Mouse (Mus musculus) hindbrain, embryonic 10.5 days (tissue): ENCODE results near the gene Gm7102. TPM values are rescaled to one million over a fixed set of nuclear protein-coding genes. Genes with fewer than 3 reads are reported as not detected.

ENCODE experiments used
- DNase-seq: peaks from one replicate; pipeline ENCODE4 v3.0.0-alpha.2; 2017; ENCODE audit warnings: low spot score
- H3K27ac ChIP-seq: fragments of 300-500 bp; sonication (generic); 2 replicates; pipeline ENCODE4 v1.5.1; 2016; ENCODE audit warnings: mild to moderate bottlenecking, moderate library complexity
- H3K27me3 ChIP-seq: fragments of 300-500 bp; sonication (generic); 2 replicates; pipeline ENCODE4 v1.6.1; 2016; ENCODE audit warnings: mild to moderate bottlenecking; ENCODE audit not compliant: poor library complexity, insufficient read depth, severe bottlenecking
- H3K36me3 ChIP-seq: fragments of 300-500 bp; sonication (generic); 2 replicates; pipeline ENCODE4 v1.6.1; 2016; ENCODE audit warnings: mild to moderate bottlenecking, moderate library complexity
- H3K4me1 ChIP-seq: fragments of 300-500 bp; sonication (generic); replicated peaks from 2 replicates; pipeline ENCODE4 v1.6.1; 2016; ENCODE audit warnings: mild to moderate bottlenecking
- H3K4me3 ChIP-seq: fragments of 300-500 bp; sonication (generic); 2 replicates; pipeline ENCODE4 v1.5.1; 2016; ENCODE audit warnings: mild to moderate bottlenecking, moderate library complexity
- H3K9me3 ChIP-seq: fragments of 300-500 bp; sonication (generic); 2 replicates; pipeline ENCODE4 v1.6.1; 2016; ENCODE audit warnings: mild to moderate bottlenecking, moderate library complexity
- WGBS: fragments of 180-500 bp; shearing (Covaris S2); methylation state at CpG from one replicate; pipeline ENCODE4 v1.1.7; 2016; 5-methylcytosine and 5-hydroxymethylcytosine counted together
- polyA plus RNA-seq: library from polyadenylated mRNA; unstranded; fragments of >200 nt; fragmentation: Nextera tagmentation; extraction: Ambion mirVana; gene quantifications from 2 replicates; pipeline ENCODE4 v1.2.1, GENCODE M21; 2016

Gm7102 gene
- polyA plus RNA-seq, 1 experiment from 2014 or later, result not detected

DNA sequence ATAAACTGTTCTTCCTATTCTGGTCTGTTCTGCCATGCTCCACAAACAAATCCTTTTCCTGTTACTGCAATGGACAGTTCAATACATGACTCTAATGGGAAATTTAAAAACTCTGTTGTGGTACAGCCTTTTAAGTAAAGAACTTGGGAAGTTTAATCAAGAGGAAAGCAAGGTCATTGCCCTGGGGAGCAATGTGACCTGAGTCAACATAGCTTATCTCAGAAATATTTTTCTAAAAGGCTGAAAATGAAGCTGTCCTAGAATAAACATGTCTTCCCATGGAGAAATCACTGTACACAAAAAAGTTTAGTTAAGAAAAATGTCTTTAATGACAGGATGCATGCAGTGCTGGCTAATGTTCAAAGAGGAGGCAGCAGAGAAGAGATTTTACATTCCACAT lies 37.5 kb downstream of the Gm7102 start:
- H3K27me3 ChIP-seq, result no peaks in the 10 kb centered on the region
- DNase-seq, result no peak
- no peak overlapping the region for H3K4me3 ChIP-seq
- H3K27ac ChIP-seq, result no peak overlapping the region
- peaks cover 17% of the 10 kb centered on the region for H3K4me1 ChIP-seq
- no peaks in the 10 kb centered on the region for H3K9me3 ChIP-seq
- H3K36me3 ChIP-seq, result peaks cover 13% of the 10 kb centered on the region; the same call in 1 of the 2 replicates

DNA sequence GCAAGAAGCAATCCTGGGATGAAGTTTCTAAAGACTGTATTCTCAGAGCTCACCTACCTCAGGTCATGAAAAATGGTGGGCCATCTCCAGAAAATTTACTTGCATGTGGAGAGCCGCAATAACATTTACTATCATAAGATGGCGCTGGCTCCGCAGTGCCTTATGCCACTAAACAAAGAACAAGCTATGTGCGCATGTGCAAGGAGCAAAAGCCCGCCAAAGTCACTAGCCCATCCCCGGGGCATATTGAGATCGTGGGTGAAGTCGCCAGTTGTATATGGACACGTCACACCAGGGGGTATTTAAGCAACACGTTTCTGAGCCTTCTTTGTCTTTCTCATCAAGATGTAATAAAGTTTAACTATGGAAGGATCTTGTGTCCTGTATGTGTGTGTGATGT lies 45.0 kb downstream of the Gm7102 start:
- H3K4me1 ChIP-seq, result no peaks in the 10 kb centered on the region
- peaks cover 41% of the 10 kb centered on the region for H3K36me3 ChIP-seq
- H3K9me3 ChIP-seq, result 0 out of 2 replicates have a peak, but pooled peaks cover 3% of the 10 kb centered on the region
- H3K4me3 ChIP-seq, result no peak overlapping the region
- WGBS, result 87% methylated on average over 10 of the region's 10 CpGs
- no peaks in the 10 kb centered on the region for H3K27me3 ChIP-seq
- no peak overlapping the region for H3K27ac ChIP-seq
- no peak for DNase-seq

Other genes starting within 250 kb of the Gm7102 start
- 18.6 and 21.6 TPM in 2 replicates for gene Zfp950, start 35.5 kb downstream of the Gm7102 start, polyA plus RNA-seq
- not detected in 2 replicates for gene Gm6020, start 7.6 kb upstream of the Gm7102 start, polyA plus RNA-seq
- 17.7 and 21.4 TPM in 2 replicates for gene Csf2ra, start 52.1 kb upstream of the Gm7102 start, polyA plus RNA-seq
- not detected in 2 replicates for gene Gm21060, start 120.8 kb upstream of the Gm7102 start, polyA plus RNA-seq